Comparison of ENCODE assay signal across 15 mouse cellular contexts in the genomic region with DNA sequence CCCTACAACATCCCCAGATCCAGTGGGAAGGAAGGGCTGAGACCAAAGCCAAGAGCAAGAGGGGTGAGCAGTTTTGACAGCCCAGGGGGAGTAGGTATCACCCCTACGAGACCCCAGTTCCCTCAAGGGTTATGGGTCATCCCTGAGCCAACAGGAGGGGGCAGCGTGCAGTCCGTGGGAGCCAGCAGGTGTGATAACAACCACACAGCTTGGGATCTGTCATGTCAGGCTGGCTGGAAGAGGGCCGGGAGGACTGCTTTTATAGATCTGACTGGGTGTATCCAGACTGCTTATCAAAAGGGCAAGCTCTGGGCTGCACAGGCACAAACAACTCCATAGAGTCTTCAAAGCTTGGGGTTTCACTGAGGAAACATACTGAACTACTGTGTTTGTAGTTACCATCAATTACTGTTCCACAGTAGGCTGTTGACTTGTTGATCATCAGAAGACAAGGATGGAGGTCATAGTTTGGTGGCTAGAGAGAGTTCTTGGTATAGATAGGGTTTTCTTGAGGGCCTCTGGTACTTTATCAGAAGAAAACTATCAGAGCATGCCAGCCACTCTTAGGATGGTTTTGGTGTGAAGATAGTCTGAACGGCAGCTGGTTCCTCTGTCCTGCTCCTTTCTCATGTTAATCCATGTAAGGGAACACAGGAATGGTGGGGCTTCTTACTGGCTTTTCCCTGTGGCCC.
DNase-seq lines count a peak whose midpoint lies in the region; ATAC-seq lines count a peak whose summit lies in the region.
"Had no signal": no experiment of that assay in that cellular context is flagged by ENCODE, and none has a peak within 500 bp of the region (broad histone marks: within the 10 kb centered on the region; RNA-seq: fewer than 3 reads in every experiment).

No protein-coding gene starts in this region.

- H3K4me2 ChIP-seq in heart, embryonic 11.5 days, result no peak overlapping the region
- peak overlapping the region; percentile 55 for H3K4me2 ChIP-seq in liver, embryonic 12.5 days
- H3K4me2 ChIP-seq: embryonic facial prominence, embryonic 13.5 days; limb, embryonic 15.5 days had no signal

- 35% methylated on average over 5 of the region's 5 CpGs for WGBS in heart, embryonic 11.5 days (ENCODE audit: insufficient replicate concordance)
- 9% methylated on average over 5 of the region's 5 CpGs for WGBS in liver, embryonic 12.5 days (ENCODE audit: insufficient replicate concordance)

- peak; percentile 70 for ATAC-seq in heart, embryonic 11.5 days (replicated peaks; ENCODE audit: insufficient number of reproducible peaks, low FRiP score, low TSS enrichment)
- peak; percentile 95 for ATAC-seq in liver, embryonic 12.5 days
- ATAC-seq: forebrain, embryonic 16.5 days had no signal

- H3K4me3 ChIP-seq in heart, embryonic 11.5 days (ENCODE audit: low read depth, low read length), result no peak overlapping the region
- 0 out of 2 replicates have a peak overlapping the region, but pooled peaks have one; percentile 18 for H3K4me3 ChIP-seq in liver, embryonic 12.5 days
- H3K4me3 ChIP-seq: embryonic facial prominence, embryonic 13.5 days; limb, embryonic 15.5 days; myocyte had no signal

- peak overlapping the region; percentile 54 for H3K27ac ChIP-seq in heart, embryonic 11.5 days (ENCODE audit: low read depth, low read length)
- peak overlapping the region; percentile 98 for H3K27ac ChIP-seq in liver, embryonic 12.5 days
- H3K27ac ChIP-seq: embryonic facial prominence, embryonic 13.5 days; limb, embryonic 15.5 days had no signal

- no peaks in the 10 kb centered on the region for H3K27me3 ChIP-seq in heart, embryonic 11.5 days (ENCODE audit: control insufficient read depth, insufficient read depth, low read length)
- H3K27me3 ChIP-seq in liver, embryonic 12.5 days (replicated peaks), result no peaks in the 10 kb centered on the region
- H3K27me3 ChIP-seq: embryonic facial prominence, embryonic 13.5 days; limb, embryonic 15.5 days had no signal

- no peak for DNase-seq in heart, adult 18-20 months
- DNase-seq in c-Kit-positive CD71-positive TER-119-positive erythroid progenitor cells, embryonic 14.5 days (ENCODE audit: low spot score), result peak; percentile 84
- DNase-seq in spleen, postnatal 14 days (ENCODE audit: low spot score in 2 of 2), result peak; percentile 62 to 63
- DNase-seq in adrenal gland, postnatal 14 days, result no peak
- no peak for DNase-seq in right cerebral cortex, postnatal 14 days
- no peak for DNase-seq in layer of hippocampus, adult 8-10 months (ENCODE audit: low spot score in 2 of 2)
- DNase-seq: cerebellum, adult 9-11 months; heart, postnatal 14 days; right cerebral cortex, postnatal 25 days had no signal

- peaks cover 22% of the 10 kb centered on the region for H3K4me1 ChIP-seq in heart, embryonic 11.5 days (ENCODE audit: control insufficient read depth, insufficient read depth, low read length)
- H3K4me1 ChIP-seq in liver, embryonic 12.5 days, result peaks cover 95% of the 10 kb centered on the region

- no peaks in the 10 kb centered on the region for H3K9me3 ChIP-seq in heart, embryonic 11.5 days (replicated peaks; ENCODE audit: control insufficient read depth, low read length)
- H3K9me3 ChIP-seq in liver, embryonic 12.5 days (replicated peaks), result no peaks in the 10 kb centered on the region
- H3K9me3 ChIP-seq: embryonic facial prominence, embryonic 13.5 days; limb, embryonic 15.5 days had no signal

- peak overlapping the region; percentile 52; the same call in 1 of the 2 replicates for H3K9ac ChIP-seq in heart, embryonic 11.5 days (ENCODE audit: low read depth, low read length)
- peak overlapping the region; percentile 60 for H3K9ac ChIP-seq in liver, embryonic 12.5 days
- H3K9ac ChIP-seq: embryonic facial prominence, embryonic 13.5 days; limb, embryonic 15.5 days had no signal

- H3K36me3 ChIP-seq in heart, embryonic 11.5 days (ENCODE audit: control insufficient read depth, insufficient read depth, low read length), result no peaks in the 10 kb centered on the region
- no peaks in the 10 kb centered on the region for H3K36me3 ChIP-seq in liver, embryonic 12.5 days
- H3K36me3 ChIP-seq: embryonic facial prominence, embryonic 13.5 days; limb, embryonic 15.5 days had no signal

Comparison
In these comparisons a context has a peak if more than half of its experiments do, and no peak if none do; other contexts are left out.
1. DNase-seq: peak in c-Kit-positive CD71-positive TER-119-positive erythroid progenitor cells, embryonic 14.5 days (single experiment) and spleen, postnatal 14 days (2 of 2); none in heart, adult 18-20 months (0 of 2), adrenal gland, postnatal 14 days (single experiment), right cerebral cortex, postnatal 14 days (single experiment) and layer of hippocampus, adult 8-10 months (0 of 2).